Mouse (Mus musculus): ENCODE results near the gene Ifitm1. TPM values are rescaled to one million over a fixed set of nuclear protein-coding genes. Genes with fewer than 3 reads are reported as not detected.

Gene Ifitm1
- polyA plus RNA-seq, 1 experiment from 2014 or later = 8.0 TPM

GRCm38 (mm10) chr7:140946980-140947379 is 20.0 kb upstream of the Ifitm1 start:
- no peak overlapping the region for H3K9ac ChIP-seq (ENCODE audit: low read length)
- DNase-seq (ENCODE audit: low spot score, missing footprints) (no peak), ATAC-seq (ENCODE audit: low FRiP score) (no peak)
- no peak overlapping the region for H3K4me2 ChIP-seq
- peaks cover 2% of the 10 kb centered on the region; the same call in 1 of the 2 replicates for H3K4me1 ChIP-seq (ENCODE audit: control insufficient read depth, insufficient read depth, low read length)
- H3K27me3 ChIP-seq (ENCODE audit: control insufficient read depth, insufficient read depth, low read length) = no peaks in the 10 kb centered on the region
- no peaks in the 10 kb centered on the region for H3K9me3 ChIP-seq (ENCODE audit: control insufficient read depth, low read length)
- no peak overlapping the region for H3K27ac ChIP-seq (ENCODE audit: low read depth, low read length)
- H3K36me3 ChIP-seq (ENCODE audit: control insufficient read depth, insufficient read depth, low read length) = no peaks in the 10 kb centered on the region
- 70% methylated on average over 7 of the region's 7 CpGs for WGBS
- H3K4me3 ChIP-seq (ENCODE audit: low read depth, low read length) = no peak overlapping the region

GRCm38 (mm10) chr7:140948161-140948560 is 18.9 kb upstream of the Ifitm1 start:
- Histone ChIP-seq H3K4me2 (no peak overlapping the region), H3K27ac (ENCODE audit: low read depth, low read length) (no peak overlapping the region), H3K4me1 (ENCODE audit: control insufficient read depth, insufficient read depth, low read length) (no peaks in the 10 kb centered on the region), H3K9ac (ENCODE audit: low read length) (no peak overlapping the region), H3K4me3 (ENCODE audit: low read depth, low read length) (no peak overlapping the region), H3K9me3 (ENCODE audit: control insufficient read depth, low read length) (no peaks in the 10 kb centered on the region), H3K27me3 (ENCODE audit: control insufficient read depth, insufficient read depth, low read length) (no peaks in the 10 kb centered on the region), H3K36me3 (ENCODE audit: control insufficient read depth, insufficient read depth, low read length) (no peaks in the 10 kb centered on the region)
- ATAC-seq (ENCODE audit: low FRiP score) = no peak
- no peak for DNase-seq (ENCODE audit: low spot score, missing footprints)
- 91% methylated on average over 8 of the region's 8 CpGs for WGBS

GRCm38 (mm10) chr7:140949255-140949654 is 17.8 kb upstream of the Ifitm1 start:
- Histone ChIP-seq H3K27me3 (ENCODE audit: control insufficient read depth, insufficient read depth, low read length) (no peaks in the 10 kb centered on the region), H3K27ac (ENCODE audit: low read depth, low read length) (no peak overlapping the region), H3K4me3 (ENCODE audit: low read depth, low read length) (no peak overlapping the region), H3K9me3 (ENCODE audit: control insufficient read depth, low read length) (no peaks in the 10 kb centered on the region), H3K36me3 (ENCODE audit: control insufficient read depth, insufficient read depth, low read length) (no peaks in the 10 kb centered on the region), H3K4me2 (no peak overlapping the region), H3K4me1 (ENCODE audit: control insufficient read depth, insufficient read depth, low read length) (no peaks in the 10 kb centered on the region), H3K9ac (ENCODE audit: low read length) (no peak overlapping the region)
- no peak for ATAC-seq (ENCODE audit: low FRiP score)
- DNase-seq (ENCODE audit: low spot score, missing footprints) = no peak
- 82% methylated on average over 6 of the region's 6 CpGs for WGBS

- H3K9me3 ChIP-seq (ENCODE audit: control insufficient read depth, low read length) = no peaks in the 10 kb centered on the region
- H3K36me3 ChIP-seq (ENCODE audit: control insufficient read depth, insufficient read depth, low read length) = no peaks in the 10 kb centered on the region
- H3K4me1 ChIP-seq (ENCODE audit: control insufficient read depth, insufficient read depth, low read length) = no peaks in the 10 kb centered on the region; the same call in 1 of the 2 replicates
- ATAC-seq (ENCODE audit: low FRiP score) (no peak), DNase-seq (ENCODE audit: low spot score, missing footprints) (no peak)
- no peak within 1 kb of the TSS for H3K4me2 ChIP-seq
- no peak within 1 kb of the TSS for H3K27ac ChIP-seq (ENCODE audit: low read depth, low read length)
- H3K27me3 ChIP-seq (ENCODE audit: control insufficient read depth, insufficient read depth, low read length) = no peaks in the 10 kb centered on the region
- WGBS = 83% methylated on average over 16 of the region's 16 CpGs
- no peak within 1 kb of the TSS for H3K4me3 ChIP-seq (ENCODE audit: low read depth, low read length)
- no peak within 1 kb of the TSS for H3K9ac ChIP-seq (ENCODE audit: low read length)
These were observed 17.0 kb upstream of the Ifitm1 start, which contains the start of gene Ifitm5 for GRCm38 (mm10) chr7:140949824-140950530. Gene Ifitm5 (minus strand): TSS chr7:140950291.

GRCm38 (mm10) chr7:140951051-140951450 is 16.0 kb upstream of the Ifitm1 start:
- no peaks in the 10 kb centered on the region for H3K9me3 ChIP-seq (ENCODE audit: control insufficient read depth, low read length)
- 49% methylated on average over 8 of the region's 8 CpGs for WGBS
- peaks cover 5% of the 10 kb centered on the region for H3K4me1 ChIP-seq (ENCODE audit: control insufficient read depth, insufficient read depth, low read length)
- ATAC-seq (ENCODE audit: low FRiP score) (no peak), DNase-seq (ENCODE audit: low spot score, missing footprints) (no peak)
- no peak overlapping the region for H3K9ac ChIP-seq (ENCODE audit: low read length)
- H3K4me3 ChIP-seq (ENCODE audit: low read depth, low read length) = no peak overlapping the region
- H3K27me3 ChIP-seq (ENCODE audit: control insufficient read depth, insufficient read depth, low read length) = no peaks in the 10 kb centered on the region; the same call in 1 of the 2 replicates
- no peak overlapping the region for H3K27ac ChIP-seq (ENCODE audit: low read depth, low read length)
- H3K36me3 ChIP-seq (ENCODE audit: control insufficient read depth, insufficient read depth, low read length) = no peaks in the 10 kb centered on the region
- H3K4me2 ChIP-seq = no peak overlapping the region

- no peaks in the 10 kb centered on the region for H3K9me3 ChIP-seq (ENCODE audit: control insufficient read depth, low read length)
- H3K36me3 ChIP-seq (ENCODE audit: control insufficient read depth, insufficient read depth, low read length) = no peaks in the 10 kb centered on the region
- H3K4me1 ChIP-seq (ENCODE audit: control insufficient read depth, insufficient read depth, low read length) = peaks cover 6% of the 10 kb centered on the region
- no peaks in the 10 kb centered on the region; the same call in 1 of the 2 replicates for H3K27me3 ChIP-seq (ENCODE audit: control insufficient read depth, insufficient read depth, low read length)
- no peak for ATAC-seq (ENCODE audit: low FRiP score)
- WGBS = 78% methylated on average over 6 of the region's 6 CpGs
- H3K27ac ChIP-seq (ENCODE audit: low read depth, low read length) = no peak overlapping the region
- DNase-seq (ENCODE audit: low spot score, missing footprints) = no peak
- H3K4me3 ChIP-seq (ENCODE audit: low read depth, low read length) = no peak overlapping the region
- H3K9ac ChIP-seq (ENCODE audit: low read length) = no peak overlapping the region
- H3K4me2 ChIP-seq = no peak overlapping the region
These were observed 15.3 kb upstream of the Ifitm1 start for GRCm38 (mm10) chr7:140951765-140952164.

GRCm38 (mm10) chr7:140952441-140952840 is 14.6 kb upstream of the Ifitm1 start:
- Histone ChIP-seq H3K9me3 (ENCODE audit: control insufficient read depth, low read length) (no peaks in the 10 kb centered on the region), H3K36me3 (ENCODE audit: control insufficient read depth, insufficient read depth, low read length) (no peaks in the 10 kb centered on the region), H3K27me3 (ENCODE audit: control insufficient read depth, insufficient read depth, low read length) (no peaks in the 10 kb centered on the region; the same call in 1 of the 2 replicates), H3K4me1 (ENCODE audit: control insufficient read depth, insufficient read depth, low read length) (peaks cover 6% of the 10 kb centered on the region), H3K4me3 (ENCODE audit: low read depth, low read length) (no peak overlapping the region), H3K27ac (ENCODE audit: low read depth, low read length) (no peak overlapping the region), H3K4me2 (no peak overlapping the region), H3K9ac (ENCODE audit: low read length) (no peak overlapping the region)
- ATAC-seq (ENCODE audit: low FRiP score) = no peak
- DNase-seq (ENCODE audit: low spot score, missing footprints) = no peak
- 92% methylated on average over 7 of the region's 7 CpGs for WGBS

- Histone ChIP-seq H3K9ac (ENCODE audit: low read length) (no peak overlapping the region), H3K4me2 (no peak overlapping the region), H3K27ac (ENCODE audit: low read depth, low read length) (no peak overlapping the region), H3K27me3 (ENCODE audit: control insufficient read depth, insufficient read depth, low read length) (no peaks in the 10 kb centered on the region; the same call in 1 of the 2 replicates), H3K4me3 (ENCODE audit: low read depth, low read length) (no peak overlapping the region), H3K9me3 (ENCODE audit: control insufficient read depth, low read length) (no peaks in the 10 kb centered on the region), H3K4me1 (ENCODE audit: control insufficient read depth, insufficient read depth, low read length) (peaks cover 6% of the 10 kb centered on the region), H3K36me3 (ENCODE audit: control insufficient read depth, insufficient read depth, low read length) (no peaks in the 10 kb centered on the region)
- ATAC-seq (ENCODE audit: low FRiP score) (no peak), DNase-seq (ENCODE audit: low spot score, missing footprints) (no peak)
- WGBS = 86% methylated on average over 11 of the region's 11 CpGs
These were observed 13.9 kb upstream of the Ifitm1 start for GRCm38 (mm10) chr7:140953133-140953532.

- no peaks in the 10 kb centered on the region; the same call in 1 of the 2 replicates for H3K27me3 ChIP-seq (ENCODE audit: control insufficient read depth, insufficient read depth, low read length)
- no peak overlapping the region for H3K27ac ChIP-seq (ENCODE audit: low read depth, low read length)
- H3K9ac ChIP-seq (ENCODE audit: low read length) = no peak overlapping the region
- peak overlapping the region; percentile 42 for H3K4me2 ChIP-seq
- H3K4me3 ChIP-seq (ENCODE audit: low read depth, low read length) = peak overlapping the region; percentile 31; the same call in 1 of the 2 replicates
- DNase-seq (ENCODE audit: low spot score, missing footprints) (peak; percentile 77), ATAC-seq (ENCODE audit: low FRiP score) (no peak)
- no peaks in the 10 kb centered on the region for H3K36me3 ChIP-seq (ENCODE audit: control insufficient read depth, insufficient read depth, low read length)
- no peaks in the 10 kb centered on the region for H3K9me3 ChIP-seq (ENCODE audit: control insufficient read depth, low read length)
- H3K4me1 ChIP-seq (ENCODE audit: control insufficient read depth, insufficient read depth, low read length) = peaks cover 6% of the 10 kb centered on the region
- 68% methylated on average over 15 of the region's 15 CpGs for WGBS
These were observed 13.0 kb upstream of the Ifitm1 start for GRCm38 (mm10) chr7:140953800-140954732.
